Mouse (Mus musculus) bone marrow, adult 2 months (tissue): ENCODE results near the gene Chga.

Experiments
- CTCF ChIP-seq: fragments of 200-500 bp; IDR thresholded peaks from 2 replicates; pipeline ENCODE4 v1.5.1; 2011; ENCODE audit warnings: low read length, control low read depth; ENCODE audit not compliant: control insufficient read depth, insufficient read depth
- POLR2A ChIP-seq: fragments of 200-500 bp; IDR thresholded peaks from 2 replicates; pipeline ENCODE4 v1.6.1; 2011; ENCODE audit warnings: low read depth, mild to moderate bottlenecking, control low read depth, low read length, borderline replicate concordance; ENCODE audit not compliant: control insufficient read depth

- TF ChIP-seq CTCF (no peak), POLR2A (no peak)
Observed at GRCm38 (mm10) chr12:102602255-102603041, 47.7 kb downstream of the Chga start.
